Mouse (Mus musculus): ENCODE data around the gene Nmt2.

- TF ChIP-seq CTCF (IDR thresholded peaks at IDR 0.05), result no peak
- TF ChIP-seq EP300 (IDR thresholded peaks at IDR 0.05), result no peak
Observed at GRCm38 (mm10) chr2:3324381-3325130, 40.5 kb downstream of the Nmt2 start.
